Mouse (Mus musculus) intestine, embryonic 16.5 days (tissue): ENCODE measurements around the gene Aurkaip1. TPM values are rescaled to one million over a fixed set of nuclear protein-coding genes. Genes with fewer than 3 reads are reported as not detected.

Experiments used
- ATAC-seq: fragments of 200-750 bp; cut with Nextera tagmentation; 2 replicates; pipeline ENCODE4 v1.8.0; 2017; ENCODE audit warnings: moderate TSS enrichment, moderate library complexity
- H3K27ac ChIP-seq: fragments of 300-500 bp; sonication (generic); 2 replicates; pipeline ENCODE4 v1.5.1; 2014; ENCODE audit warnings: mild to moderate bottlenecking, low read length
- H3K27me3 ChIP-seq: fragments of 300-500 bp; sonication (generic); replicated peaks from 2 replicates; pipeline ENCODE4 v1.6.1; 2014; ENCODE audit warnings: low read length, control low read depth, mixed read lengths; ENCODE audit not compliant: control insufficient read depth, insufficient read depth
- H3K36me3 ChIP-seq: fragments of 300-500 bp; sonication (generic); 2 replicates; pipeline ENCODE4 v1.6.1; 2014; ENCODE audit warnings: low read length, control low read depth; ENCODE audit not compliant: control insufficient read depth, insufficient read depth
- H3K4me1 ChIP-seq: fragments of 300-500 bp; sonication (generic); 2 replicates; pipeline ENCODE4 v1.6.1; 2014; ENCODE audit warnings: low read length, control low read depth, mixed read lengths; ENCODE audit not compliant: control insufficient read depth, insufficient read depth
- H3K4me2 ChIP-seq: fragments of 300-500 bp; sonication (generic); 2 replicates; pipeline ENCODE4 v1.6.1; 2014; ENCODE audit warnings: low read depth, low read length, control low read depth
- H3K4me3 ChIP-seq: fragments of 300-500 bp; sonication (generic); 2 replicates; pipeline ENCODE4 v1.5.1; 2014; ENCODE audit warnings: mild to moderate bottlenecking, low read length
- H3K9ac ChIP-seq: fragments of 300-500 bp; sonication (generic); 2 replicates; pipeline ENCODE4 v1.6.1; 2014; ENCODE audit warnings: low read depth, low read length
- H3K9me3 ChIP-seq: fragments of 300-500 bp; sonication (generic); 2 replicates; pipeline ENCODE4 v1.6.1; 2016; ENCODE audit warnings: low read length, control low read depth; ENCODE audit not compliant: control insufficient read depth
- WGBS: fragments of 180-500 bp; shearing (Covaris S2); extraction: QIAGEN DNeasy Blood & Tissue Kit; methylation state at CpG from one replicate; pipeline ENCODE4 v1.1.7; 2014; 5-methylcytosine and 5-hydroxymethylcytosine counted together
- polyA plus RNA-seq: library from polyadenylated mRNA; unstranded; fragments of >200 nt; fragmentation: Nextera tagmentation; extraction: Ambion mirVana; gene quantifications from 2 replicates; pipeline ENCODE4 v1.2.1, GENCODE M21; 2015

Aurkaip1 gene
- polyA plus RNA-seq, 1 experiment from 2014 or later: 196 TPM

- peaks cover 34% of the 10 kb centered on the region for H3K36me3 ChIP-seq
These were observed 13.5 kb upstream of the Aurkaip1 start for GRCm38 (mm10) chr4:155817533-155817932.

GRCm38 (mm10) chr4:155821025-155821424, 10.0 kb upstream of the Aurkaip1 start:
- Histone ChIP-seq H3K4me3 (no peak overlapping the region), H3K27me3 (no peaks in the 10 kb centered on the region), H3K27ac (no peak overlapping the region), H3K9me3 (no peaks in the 10 kb centered on the region), H3K4me1 (0 out of 2 replicates have a peak, but pooled peaks cover 4% of the 10 kb centered on the region), H3K9ac (no peak overlapping the region), H3K36me3 (peaks cover 51% of the 10 kb centered on the region), H3K4me2 (no peak overlapping the region)
- WGBS: 73% methylated on average over 7 of the region's 7 CpGs
- no peak for ATAC-seq

More at GRCm38 (mm10) chr4:155817533-155817932, 13.5 kb upstream of the Aurkaip1 start:
- Histone ChIP-seq H3K4me3 (no peak overlapping the region), H3K9me3 (no peaks in the 10 kb centered on the region), H3K27ac (no peak overlapping the region), H3K4me1 (peaks cover 17% of the 10 kb centered on the region), H3K4me2 (no peak overlapping the region), H3K27me3 (no peaks in the 10 kb centered on the region), H3K9ac (no peak overlapping the region)
- 68% methylated on average over 4 of the region's 4 CpGs for WGBS
- peak; percentile 64; the same call in 1 of the 2 replicates for ATAC-seq

GRCm38 (mm10) chr4:155823443-155823842, 7.6 kb upstream of the Aurkaip1 start:
- no peak; the same call in 1 of the 2 replicates for ATAC-seq
- no peak overlapping the region for H3K4me2 ChIP-seq
- WGBS: 94% methylated on average over 16 of the region's 16 CpGs
- H3K27ac ChIP-seq: no peak overlapping the region
- peaks cover 40% of the 10 kb centered on the region for H3K36me3 ChIP-seq
- no peaks in the 10 kb centered on the region for H3K4me1 ChIP-seq
- H3K4me3 ChIP-seq: no peak overlapping the region
- no peak overlapping the region for H3K9ac ChIP-seq
- no peaks in the 10 kb centered on the region for H3K27me3 ChIP-seq
- H3K9me3 ChIP-seq: no peaks in the 10 kb centered on the region

- WGBS: 93% methylated on average over 4 of the region's 4 CpGs
- H3K4me1 ChIP-seq: peaks cover 15% of the 10 kb centered on the region
- ATAC-seq: no peak
- peaks cover 13% of the 10 kb centered on the region; the same call in 1 of the 2 replicates for H3K36me3 ChIP-seq
- H3K27ac ChIP-seq: no peak overlapping the region
- no peaks in the 10 kb centered on the region for H3K27me3 ChIP-seq
- no peaks in the 10 kb centered on the region for H3K9me3 ChIP-seq
- H3K4me3 ChIP-seq: no peak overlapping the region
- H3K9ac ChIP-seq: no peak overlapping the region
- no peak overlapping the region for H3K4me2 ChIP-seq
These were observed 1.2 kb upstream of the Aurkaip1 start for GRCm38 (mm10) chr4:155829866-155830265.

- no peak for ATAC-seq
- H3K27ac ChIP-seq: peak overlapping the region; percentile 25; the same call in 1 of the 2 replicates
- WGBS: 49% methylated on average over 8 of the region's 8 CpGs
- no peaks in the 10 kb centered on the region for H3K9me3 ChIP-seq
- H3K27me3 ChIP-seq: no peaks in the 10 kb centered on the region
- 0 out of 2 replicates have a peak, but pooled peaks cover 7% of the 10 kb centered on the region for H3K36me3 ChIP-seq
- peak overlapping the region; percentile 48; the same call in 1 of the 2 replicates for H3K4me2 ChIP-seq
- no peak overlapping the region for H3K9ac ChIP-seq
- peak overlapping the region; percentile 87 for H3K4me3 ChIP-seq
- peaks cover 15% of the 10 kb centered on the region for H3K4me1 ChIP-seq
These were observed 476 bp upstream of the Aurkaip1 start for GRCm38 (mm10) chr4:155830596-155830995.

- no peak; the same call in 1 of the 2 replicates for ATAC-seq
These were observed 759 bp downstream of the Aurkaip1 start for GRCm38 (mm10) chr4:155831831-155832230.

GRCm38 (mm10) chr4:155832321-155832720, 1.2 kb downstream of the Aurkaip1 start:
- H3K4me3 ChIP-seq: peak overlapping the region; percentile 87
- WGBS: 46% methylated on average over 10 of the region's 10 CpGs

More at GRCm38 (mm10) chr4:155831831-155832230, 759 bp downstream of the Aurkaip1 start:
- WGBS: under 1% methylated on average over 25 of the region's 25 CpGs
- peak overlapping the region; percentile 95 for H3K9ac ChIP-seq
- H3K4me1 ChIP-seq: peaks cover 15% of the 10 kb centered on the region
- H3K4me2 ChIP-seq: peak overlapping the region; percentile 91
- no peaks in the 10 kb centered on the region for H3K27me3 ChIP-seq
- 0 out of 2 replicates have a peak, but pooled peaks cover 7% of the 10 kb centered on the region for H3K36me3 ChIP-seq
- H3K9me3 ChIP-seq: no peaks in the 10 kb centered on the region
- H3K4me3 ChIP-seq: peak overlapping the region; percentile 87
- peak overlapping the region; percentile 95 for H3K27ac ChIP-seq

GRCm38 (mm10) chr4:155833234-155833633, 2.2 kb downstream of the Aurkaip1 start:
- no peak for ATAC-seq
- 0 out of 2 replicates have a peak, but pooled peaks cover 4% of the 10 kb centered on the region for H3K36me3 ChIP-seq
- peaks cover 25% of the 10 kb centered on the region for H3K4me1 ChIP-seq
- no peak overlapping the region for H3K9ac ChIP-seq
- H3K27me3 ChIP-seq: no peaks in the 10 kb centered on the region
- H3K4me2 ChIP-seq: no peak overlapping the region
- H3K9me3 ChIP-seq: no peaks in the 10 kb centered on the region
- no peak overlapping the region for H3K4me3 ChIP-seq
- H3K27ac ChIP-seq: no peak overlapping the region
- 86% methylated on average over 4 of the region's 4 CpGs for WGBS

More at GRCm38 (mm10) chr4:155832321-155832720, 1.2 kb downstream of the Aurkaip1 start:
- peaks cover 15% of the 10 kb centered on the region for H3K4me1 ChIP-seq
- H3K36me3 ChIP-seq: 0 out of 2 replicates have a peak, but pooled peaks cover 7% of the 10 kb centered on the region
- H3K27me3 ChIP-seq: no peaks in the 10 kb centered on the region
- no peak for ATAC-seq
- peak overlapping the region; percentile 91 for H3K4me2 ChIP-seq
- H3K9me3 ChIP-seq: no peaks in the 10 kb centered on the region
- H3K9ac ChIP-seq: peak overlapping the region; percentile 95
- H3K27ac ChIP-seq: peak overlapping the region; percentile 95

GRCm38 (mm10) chr4:155833836-155834235, 2.8 kb downstream of the Aurkaip1 start:
- Histone ChIP-seq H3K27me3 (no peaks in the 10 kb centered on the region), H3K9ac (0 out of 2 replicates have a peak overlapping the region, but pooled peaks have one; percentile 1), H3K27ac (peak overlapping the region; percentile 29), H3K9me3 (no peaks in the 10 kb centered on the region), H3K4me3 (no peak overlapping the region), H3K36me3 (0 out of 2 replicates have a peak, but pooled peaks cover 4% of the 10 kb centered on the region), H3K4me2 (no peak overlapping the region), H3K4me1 (peaks cover 27% of the 10 kb centered on the region)
- ATAC-seq: no peak
- 25% methylated on average over 2 of the region's 2 CpGs for WGBS
